Mouse (Mus musculus): ENCODE results near the gene Birc7.

Gene Birc7

DNA sequence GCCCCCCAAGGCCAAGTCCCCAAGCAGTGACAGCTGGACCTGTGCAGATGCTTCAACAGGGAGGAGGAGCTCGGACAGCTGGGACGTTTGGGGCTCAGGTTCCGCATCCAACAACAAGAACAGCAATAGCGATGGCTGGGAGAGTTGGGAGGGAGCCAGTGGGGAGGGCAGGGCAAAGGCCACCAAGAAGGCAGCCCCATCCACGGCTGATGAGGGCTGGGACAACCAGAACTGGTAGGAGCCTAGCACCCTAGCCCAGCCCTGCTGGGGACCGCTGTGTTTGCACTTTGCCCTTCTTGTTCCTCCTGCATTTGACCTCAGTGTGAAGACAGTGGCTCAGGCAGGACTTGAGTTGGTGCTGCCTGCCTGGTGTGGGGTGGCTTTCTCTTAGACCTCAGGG is 52.3 kb downstream of the Birc7 start:
- no peak for DNase-seq
